30 mouse cellular contexts compared by ENCODE assay signal in genomic region chr14:96107396-96107795, GRCm38 (mm10).
DNase-seq lines count a peak whose midpoint lies in the region; ATAC-seq and TF ChIP-seq lines count a peak whose summit lies in the region.
"Had no signal": no experiment of that assay in that cellular context is flagged by ENCODE, and none has a peak within 500 bp of the region (broad histone marks: within the 10 kb centered on the region; RNA-seq: fewer than 3 reads in every experiment).

No protein-coding gene starts in this region.

- WGBS in forebrain, embryonic 12.5 days: 86% methylated on average over 7 of the region's 7 CpGs
- 82% methylated on average over 7 of the region's 7 CpGs for WGBS in forebrain, embryonic 13.5 days
- 87% methylated on average over 7 of the region's 7 CpGs for WGBS in midbrain, postnatal 0 days
- WGBS in midbrain, embryonic 13.5 days: 81% methylated on average over 7 of the region's 7 CpGs
- WGBS in liver, postnatal 0 days (ENCODE audit: insufficient replicate concordance): 79% methylated on average over 7 of the region's 7 CpGs

- 0 out of 2 replicates have a peak, but pooled peaks have one; percentile 36 for ATAC-seq in forebrain, embryonic 12.5 days (ENCODE audit: low FRiP score)
- ATAC-seq in forebrain, embryonic 13.5 days: no peak
- no peak for ATAC-seq in midbrain, postnatal 0 days (ENCODE audit: low FRiP score)
- no peak for ATAC-seq in midbrain, embryonic 13.5 days
- ATAC-seq in liver, postnatal 0 days: no peak
- ATAC-seq: hindbrain, postnatal 0 days; intestine, embryonic 15.5 days had no signal

- TF ChIP-seq EP300 in liver, postnatal 0 days (IDR thresholded peaks at IDR 0.05; ENCODE audit: low read depth): no peak

- H3K27ac ChIP-seq in forebrain, embryonic 12.5 days: no peak overlapping the region
- no peak overlapping the region for H3K27ac ChIP-seq in forebrain, embryonic 13.5 days
- H3K27ac ChIP-seq in midbrain, postnatal 0 days (ENCODE audit: low read depth, low read length): no peak overlapping the region
- no peak overlapping the region for H3K27ac ChIP-seq in midbrain, embryonic 13.5 days
- H3K27ac ChIP-seq in liver, postnatal 0 days (ENCODE audit: low read depth): no peak overlapping the region
- H3K27ac ChIP-seq: embryonic facial prominence, embryonic 12.5 days; hindbrain, embryonic 12.5 days; hindbrain, postnatal 0 days; intestine, embryonic 15.5 days; limb, embryonic 13.5 days; midbrain, embryonic 12.5 days had no signal

- H3K27me3 ChIP-seq in forebrain, embryonic 12.5 days: no peaks in the 10 kb centered on the region
- no peaks in the 10 kb centered on the region for H3K27me3 ChIP-seq in forebrain, embryonic 13.5 days
- H3K27me3 ChIP-seq in midbrain, postnatal 0 days (ENCODE audit: insufficient read depth, low read length): no peaks in the 10 kb centered on the region
- H3K27me3 ChIP-seq in midbrain, embryonic 13.5 days: no peaks in the 10 kb centered on the region
- no peaks in the 10 kb centered on the region for H3K27me3 ChIP-seq in liver, postnatal 0 days (ENCODE audit: insufficient read depth, low read length)
- H3K27me3 ChIP-seq: embryonic facial prominence, embryonic 12.5 days; hindbrain, embryonic 12.5 days; intestine, embryonic 15.5 days; limb, embryonic 13.5 days; megakaryocyte, embryonic 14.5 days; midbrain, embryonic 12.5 days had no signal

- no peak overlapping the region for H3K4me3 ChIP-seq in forebrain, embryonic 12.5 days (replicated peaks)
- no peak overlapping the region for H3K4me3 ChIP-seq in forebrain, embryonic 13.5 days
- no peak overlapping the region for H3K4me3 ChIP-seq in midbrain, postnatal 0 days (ENCODE audit: low read depth, low read length)
- no peak overlapping the region for H3K4me3 ChIP-seq in midbrain, embryonic 13.5 days (replicated peaks)
- H3K4me3 ChIP-seq in liver, postnatal 0 days (ENCODE audit: low read depth, low read length): no peak overlapping the region
- H3K4me3 ChIP-seq: embryonic facial prominence, embryonic 12.5 days; hindbrain, embryonic 12.5 days; intestine, embryonic 15.5 days; limb, embryonic 13.5 days; megakaryocyte, embryonic 14.5 days; midbrain, embryonic 12.5 days had no signal

- H3K9ac ChIP-seq in forebrain, embryonic 12.5 days: no peak overlapping the region
- H3K9ac ChIP-seq in forebrain, embryonic 13.5 days: no peak overlapping the region
- no peak overlapping the region for H3K9ac ChIP-seq in midbrain, postnatal 0 days (replicated peaks; ENCODE audit: low read length, poor library complexity, severe bottlenecking)
- no peak overlapping the region for H3K9ac ChIP-seq in midbrain, embryonic 13.5 days (replicated peaks)
- no peak overlapping the region for H3K9ac ChIP-seq in liver, postnatal 0 days (replicated peaks)
- H3K9ac ChIP-seq: embryonic facial prominence, embryonic 12.5 days; hindbrain, embryonic 12.5 days; intestine, embryonic 15.5 days; limb, embryonic 13.5 days; midbrain, embryonic 12.5 days had no signal

- H3K36me3 ChIP-seq in forebrain, embryonic 12.5 days (replicated peaks): no peaks in the 10 kb centered on the region
- H3K36me3 ChIP-seq in forebrain, embryonic 13.5 days (ENCODE audit: poor library complexity, severe bottlenecking): no peaks in the 10 kb centered on the region
- no peaks in the 10 kb centered on the region for H3K36me3 ChIP-seq in midbrain, postnatal 0 days (ENCODE audit: insufficient read depth, low read length)
- no peaks in the 10 kb centered on the region for H3K36me3 ChIP-seq in midbrain, embryonic 13.5 days
- no peaks in the 10 kb centered on the region for H3K36me3 ChIP-seq in liver, postnatal 0 days (replicated peaks; ENCODE audit: insufficient read depth, low read length)
- H3K36me3 ChIP-seq: embryonic facial prominence, embryonic 12.5 days; G1E; hindbrain, embryonic 12.5 days; intestine, embryonic 15.5 days; limb, embryonic 13.5 days; midbrain, embryonic 12.5 days had no signal

- no peaks in the 10 kb centered on the region for H3K4me1 ChIP-seq in forebrain, embryonic 12.5 days
- H3K4me1 ChIP-seq in forebrain, embryonic 13.5 days: no peaks in the 10 kb centered on the region
- no peaks in the 10 kb centered on the region for H3K4me1 ChIP-seq in midbrain, postnatal 0 days (ENCODE audit: insufficient read depth, low read length)
- no peaks in the 10 kb centered on the region for H3K4me1 ChIP-seq in midbrain, embryonic 13.5 days (replicated peaks)
- no peaks in the 10 kb centered on the region for H3K4me1 ChIP-seq in liver, postnatal 0 days (ENCODE audit: insufficient read depth)
- H3K4me1 ChIP-seq: embryonic facial prominence, embryonic 12.5 days; hindbrain, embryonic 12.5 days; intestine, embryonic 15.5 days; limb, embryonic 13.5 days; megakaryocyte, embryonic 14.5 days; midbrain, embryonic 12.5 days had no signal

- TF ChIP-seq CTCF in midbrain, postnatal 0 days (IDR thresholded peaks at IDR 0.05): no peak
- TF ChIP-seq CTCF in liver, postnatal 0 days (IDR thresholded peaks at IDR 0.05; ENCODE audit: low read depth): no peak

- no peak overlapping the region for H3K4me2 ChIP-seq in forebrain, embryonic 12.5 days
- no peak overlapping the region for H3K4me2 ChIP-seq in forebrain, embryonic 13.5 days
- no peak overlapping the region for H3K4me2 ChIP-seq in midbrain, postnatal 0 days (ENCODE audit: low read depth, low read length, poor library complexity, severe bottlenecking)
- no peak overlapping the region for H3K4me2 ChIP-seq in midbrain, embryonic 13.5 days (replicated peaks)
- no peak overlapping the region for H3K4me2 ChIP-seq in liver, postnatal 0 days (ENCODE audit: low read depth, low read length)
- H3K4me2 ChIP-seq: embryonic facial prominence, embryonic 12.5 days; heart, embryonic 11.5 days; hindbrain, embryonic 12.5 days; intestine, embryonic 15.5 days; limb, embryonic 13.5 days; liver, embryonic 11.5 days; midbrain, embryonic 12.5 days had no signal

- DNase-seq in midbrain, postnatal 0 days (ENCODE audit: low spot score): peak; percentile 11
- peak; percentile 59 for DNase-seq in R1 (ENCODE audit: low read depth, low spot score)
- DNase-seq in liver, postnatal 0 days: no peak
- DNase-seq in urinary bladder, adult 2 months (ENCODE audit: low spot score): no peak
- DNase-seq: adrenal gland, postnatal 14 days; B cell, adult 2 months; cerebellum, adult 2 months; cerebellum, postnatal 36 days; embryo, embryonic 11 days; gastrocnemius, postnatal 14 days; heart, postnatal 36 days; kidney, adult 2 months; lung, postnatal 36 days; right cerebral cortex, adult 18-20 months; spleen, adult 18-20 months; thymus, adult 18-20 months; thymus, postnatal 25 days had no signal

- no peaks in the 10 kb centered on the region for H3K9me3 ChIP-seq in forebrain, embryonic 12.5 days
- H3K9me3 ChIP-seq in forebrain, embryonic 13.5 days (replicated peaks): no peaks in the 10 kb centered on the region
- no peaks in the 10 kb centered on the region for H3K9me3 ChIP-seq in midbrain, postnatal 0 days (ENCODE audit: low read length)
- no peaks in the 10 kb centered on the region for H3K9me3 ChIP-seq in midbrain, embryonic 13.5 days
- no peaks in the 10 kb centered on the region for H3K9me3 ChIP-seq in liver, postnatal 0 days (ENCODE audit: low read length)
- H3K9me3 ChIP-seq: embryonic facial prominence, embryonic 12.5 days; hindbrain, embryonic 12.5 days; intestine, embryonic 15.5 days; limb, embryonic 13.5 days; megakaryocyte, embryonic 14.5 days; midbrain, embryonic 12.5 days had no signal

Comparison
In these comparisons a context has a peak if more than half of its experiments do, and no peak if none do; other contexts are left out.
1. DNase-seq: peak in midbrain, postnatal 0 days (single experiment) and R1 (single experiment); none in liver, postnatal 0 days (single experiment) and urinary bladder, adult 2 months (single experiment).